Mouse (Mus musculus): Measurements from ENCODE around the gene Son. TPM values are rescaled to one million over a fixed set of nuclear protein-coding genes. Genes with fewer than 3 reads are reported as not detected.

Son gene
- polyA plus RNA-seq, 2 experiments: 42.9 to 64.2 TPM

- H3K4me3 ChIP-seq (ENCODE audit: insufficient read depth in 1 of 2, low read depth in 2 of 2, low read length in 2 of 2): no peak overlapping the region
- H3K4me2 ChIP-seq (ENCODE audit: low read depth): no peak overlapping the region
- WGBS (ENCODE audit: insufficient replicate concordance): 89% methylated on average over 7 of the region's 7 CpGs
- no peak overlapping the region for H3K27ac ChIP-seq
- H3K4me1 ChIP-seq (replicated peaks; ENCODE audit: control insufficient read depth in 2 of 2, insufficient read depth in 2 of 2, low read length in 1 of 2): no peaks in the 10 kb centered on the region
- peaks cover 62% of the 10 kb centered on the region for H3K36me3 ChIP-seq (replicated peaks; ENCODE audit: control insufficient read depth, insufficient read depth, low read depth)
- no peak for ATAC-seq (ENCODE audit: insufficient read depth)
- no peak overlapping the region for H3K9ac ChIP-seq (replicated peaks)
- DNase-seq (ENCODE audit: low read depth in 3 of 3, low spot score in 3 of 3): no peak
- TF ChIP-seq CTCF (IDR thresholded peaks at IDR 0.05; ENCODE audit: low read depth) (no peak), EP300 (IDR thresholded peaks at IDR 0.05; ENCODE audit: low read depth) (no peak)
- H3K27me3 ChIP-seq (ENCODE audit: control insufficient read depth, insufficient read depth, low read length): no peaks in the 10 kb centered on the region
- no peaks in the 10 kb centered on the region for H3K9me3 ChIP-seq (ENCODE audit: control insufficient read depth, low read length)
Measured at GRCm38 (mm10) chr16:91632940-91633339, 14.4 kb upstream of the Son start.

GRCm38 (mm10) chr16:91633641-91634040 is 13.7 kb upstream of the Son start:
- Histone ChIP-seq H3K36me3 (replicated peaks; ENCODE audit: control insufficient read depth, insufficient read depth, low read depth) (peaks cover 66% of the 10 kb centered on the region), H3K27me3 (ENCODE audit: control insufficient read depth, insufficient read depth, low read length) (no peaks in the 10 kb centered on the region)
- WGBS (ENCODE audit: insufficient replicate concordance): 74% methylated on average over 12 of the region's 12 CpGs

GRCm38 (mm10) chr16:91639161-91639560 is 8.1 kb upstream of the Son start:
- H3K4me2 ChIP-seq (ENCODE audit: low read depth): no peak overlapping the region
- peaks cover 73% of the 10 kb centered on the region for H3K36me3 ChIP-seq (replicated peaks; ENCODE audit: control insufficient read depth, insufficient read depth, low read depth)
- ATAC-seq (ENCODE audit: insufficient read depth): no peak
- 81% methylated on average over 5 of the region's 5 CpGs for WGBS (ENCODE audit: insufficient replicate concordance)
- no peak overlapping the region for H3K4me3 ChIP-seq (ENCODE audit: insufficient read depth in 1 of 2, low read depth in 2 of 2, low read length in 2 of 2)
- no peak overlapping the region for H3K27ac ChIP-seq
- TF ChIP-seq EP300 (IDR thresholded peaks at IDR 0.05; ENCODE audit: low read depth) (no peak), CTCF (IDR thresholded peaks at IDR 0.05; ENCODE audit: low read depth) (no peak)
- H3K27me3 ChIP-seq (ENCODE audit: control insufficient read depth, insufficient read depth, low read length): no peaks in the 10 kb centered on the region
- H3K9me3 ChIP-seq (ENCODE audit: control insufficient read depth, low read length): no peaks in the 10 kb centered on the region
- H3K4me1 ChIP-seq (replicated peaks; ENCODE audit: control insufficient read depth in 2 of 2, insufficient read depth in 2 of 2, low read length in 1 of 2): no peaks in the 10 kb centered on the region; a peak in 1 of 4 replicates
- no peak for DNase-seq (ENCODE audit: low read depth in 3 of 3, low spot score in 3 of 3)
- H3K9ac ChIP-seq (replicated peaks): no peak overlapping the region

More at GRCm38 (mm10) chr16:91633641-91634040, 13.7 kb upstream of the Son start:
- no peak overlapping the region for H3K4me2 ChIP-seq (ENCODE audit: low read depth)
- no peak overlapping the region for H3K4me3 ChIP-seq (ENCODE audit: insufficient read depth in 1 of 2, low read depth in 2 of 2, low read length in 2 of 2)
- no peak overlapping the region for H3K27ac ChIP-seq
- DNase-seq (ENCODE audit: low read depth in 3 of 3, low spot score in 3 of 3) (no peak), ATAC-seq (ENCODE audit: insufficient read depth) (no peak)
- no peaks in the 10 kb centered on the region for H3K9me3 ChIP-seq (ENCODE audit: control insufficient read depth, low read length)
- H3K9ac ChIP-seq (replicated peaks): no peak overlapping the region
- no peaks in the 10 kb centered on the region for H3K4me1 ChIP-seq (replicated peaks; ENCODE audit: control insufficient read depth in 2 of 2, insufficient read depth in 2 of 2, low read length in 1 of 2)
- TF ChIP-seq CTCF (IDR thresholded peaks at IDR 0.05; ENCODE audit: low read depth): no peak
- TF ChIP-seq EP300 (IDR thresholded peaks at IDR 0.05; ENCODE audit: low read depth): no peak

GRCm38 (mm10) chr16:91639636-91640035 is 7.7 kb upstream of the Son start:
- TF ChIP-seq EP300 (IDR thresholded peaks at IDR 0.05; ENCODE audit: low read depth) (no peak), CTCF (IDR thresholded peaks at IDR 0.05; ENCODE audit: low read depth) (no peak)
- no peaks in the 10 kb centered on the region for H3K9me3 ChIP-seq (ENCODE audit: control insufficient read depth, low read length)
- H3K4me2 ChIP-seq (ENCODE audit: low read depth): no peak overlapping the region
- H3K27me3 ChIP-seq (ENCODE audit: control insufficient read depth, insufficient read depth, low read length): no peaks in the 10 kb centered on the region
- WGBS (ENCODE audit: insufficient replicate concordance): 86% methylated on average over 2 of the region's 2 CpGs
- ATAC-seq (ENCODE audit: insufficient read depth) (no peak), DNase-seq (ENCODE audit: low read depth in 3 of 3, low spot score in 3 of 3) (no peak)
- no peak overlapping the region for H3K27ac ChIP-seq
- H3K36me3 ChIP-seq (replicated peaks; ENCODE audit: control insufficient read depth, insufficient read depth, low read depth): peaks cover 71% of the 10 kb centered on the region
- no peak overlapping the region for H3K4me3 ChIP-seq (ENCODE audit: insufficient read depth in 1 of 2, low read depth in 2 of 2, low read length in 2 of 2)
- peaks cover under 1 to 3% of the 10 kb centered on the region in 2 experiments; a peak in 3 of 4 replicates for H3K4me1 ChIP-seq (replicated peaks; ENCODE audit: control insufficient read depth in 2 of 2, insufficient read depth in 2 of 2, low read length in 1 of 2)
- H3K9ac ChIP-seq (replicated peaks): no peak overlapping the region

GRCm38 (mm10) chr16:91640171-91640570 is 7.1 kb upstream of the Son start:
- WGBS (ENCODE audit: insufficient replicate concordance): 87% methylated on average over 8 of the region's 8 CpGs
- no peak for ATAC-seq (ENCODE audit: insufficient read depth)

More at GRCm38 (mm10) chr16:91640171-91640570, 7.1 kb upstream of the Son start:
- Histone ChIP-seq H3K4me1 (replicated peaks; ENCODE audit: control insufficient read depth in 2 of 2, insufficient read depth in 2 of 2, low read length in 1 of 2) (peaks cover 5 to 7% of the 10 kb centered on the region in 2 experiments; a peak in 3 of 4 replicates), H3K27me3 (ENCODE audit: control insufficient read depth, insufficient read depth, low read length) (no peaks in the 10 kb centered on the region), H3K9ac (replicated peaks) (no peak overlapping the region), H3K4me3 (ENCODE audit: insufficient read depth in 1 of 2, low read depth in 2 of 2, low read length in 2 of 2) (no peak overlapping the region), H3K9me3 (ENCODE audit: control insufficient read depth, low read length) (no peaks in the 10 kb centered on the region), H3K4me2 (ENCODE audit: low read depth) (no peak overlapping the region), H3K36me3 (replicated peaks; ENCODE audit: control insufficient read depth, insufficient read depth, low read depth) (peaks cover 69% of the 10 kb centered on the region), H3K27ac (no peak overlapping the region)
- TF ChIP-seq EP300 (IDR thresholded peaks at IDR 0.05; ENCODE audit: low read depth): no peak
- TF ChIP-seq CTCF (IDR thresholded peaks at IDR 0.05; ENCODE audit: low read depth): no peak
- DNase-seq (ENCODE audit: low read depth in 3 of 3, low spot score in 3 of 3): no peak

All from liver, embryonic 14.5 days (tissue).